Mouse (Mus musculus) small intestine, adult 10 weeks (tissue): Measurements from ENCODE around the gene Gramd1c. TPM values are rescaled to one million over a fixed set of nuclear protein-coding genes. Genes with fewer than 3 reads are reported as not detected.

Source experiments
- polyA plus RNA-seq: library from polyadenylated mRNA; stranded (reverse); fragments of 350-450 nt; fragmentation: Illumina TruSeq; extraction: RNeasy Lipid Tissue Mini Kit (QIAGEN cat#74804); gene quantifications from one replicate; pipeline ENCODE4 v1.2.3, GENCODE M21; 2014; ENCODE audit warnings: low replicate concordance

Gramd1c gene
- polyA plus RNA-seq: 76.3 TPM

GRCm38 (mm10) chr16:44063025-44063894 is at the start of gene Gramd1c:
Gramd1c (minus strand) TSS chr16:44063345.

GRCm38 (mm10) chr16:43979328-43980109 is 83.6 kb downstream of the Gramd1c start, which contains the start of gene Zdhhc23:
Zdhhc23 (minus strand) TSS chr16:43979791.

Other genes with a start within 250 kb of the Gramd1c start
- 4.2 TPM for gene Ccdc191, start 173.5 kb downstream of the Gramd1c start, polyA plus RNA-seq
- gene Qtrt2, start 136.5 kb downstream of the Gramd1c start, polyA plus RNA-seq: 12.0 TPM
- gene Zdhhc23, start 83.6 kb downstream of the Gramd1c start, polyA plus RNA-seq: 10.1 TPM
- 73.0 TPM for gene Atp6v1a, start 76.4 kb upstream of the Gramd1c start, polyA plus RNA-seq
- gene Naa50, start 76.5 kb upstream of the Gramd1c start, polyA plus RNA-seq: 143 TPM
- gene Usf3, start 109.9 kb upstream of the Gramd1c start, polyA plus RNA-seq: 18.2 TPM